Mouse (Mus musculus): ENCODE data around the gene Rab44.

- TF ChIP-seq EP300 (IDR thresholded peaks at IDR 0.05; ENCODE audit: insufficient read depth, low read depth, low read length) = no peak
- no peak for TF ChIP-seq CTCF (IDR thresholded peaks at IDR 0.05)
- no peak for TF ChIP-seq POLR2A (IDR thresholded peaks at IDR 0.05; ENCODE audit: insufficient read depth, low read depth, low read length)
These were observed 51.5 kb downstream of the Rab44 start for GRCm38 (mm10) chr17:29165452-29165851.
